Mouse (Mus musculus) forebrain, embryonic 16.5 days (tissue): ENCODE measurements around the gene Khdrbs1. TPM values are rescaled to one million over a fixed set of nuclear protein-coding genes. Genes with fewer than 3 reads are reported as not detected.
A peak's percentile ranks its signal among the peaks of the same experiment; 100 is the strongest.

Source experiments
- ATAC-seq: fragments of 200-750 bp; cut with Nextera tagmentation; 2 replicates; pipeline ENCODE4 v1.8.0; 2017; ENCODE audit warnings: mild to moderate bottlenecking, moderate library complexity
- H3K27ac ChIP-seq: fragments of 300-500 bp; sonication (generic); 2 replicates; pipeline ENCODE4 v1.5.1; 2014; ENCODE audit warnings: low read length, control low read depth
- H3K27me3 ChIP-seq: fragments of 300-500 bp; sonication (generic); replicated peaks from 2 replicates; pipeline ENCODE4 v1.6.1; 2014; ENCODE audit warnings: low read length; ENCODE audit not compliant: control insufficient read depth, insufficient read depth
- H3K36me3 ChIP-seq: fragments of 300-500 bp; sonication (generic); 2 replicates; pipeline ENCODE4 v1.6.1; 2014; ENCODE audit not compliant: control insufficient read depth, insufficient read depth
- H3K4me1 ChIP-seq: fragments of 300-500 bp; sonication (generic); replicated peaks from 2 replicates; pipeline ENCODE4 v1.6.1; 2014; ENCODE audit warnings: low read length; ENCODE audit not compliant: control insufficient read depth, insufficient read depth
- H3K4me2 ChIP-seq: fragments of 300-500 bp; sonication (generic); 2 replicates; pipeline ENCODE4 v1.6.1; 2014; ENCODE audit warnings: mild to moderate bottlenecking, low read length, control low read depth
- H3K4me3 ChIP-seq: fragments of 300-500 bp; sonication (generic); replicated peaks from 2 replicates; pipeline ENCODE4 v1.5.1; 2014; ENCODE audit warnings: mild to moderate bottlenecking, low read length, control low read depth
- H3K9ac ChIP-seq: fragments of 300-500 bp; sonication (generic); replicated peaks from 2 replicates; pipeline ENCODE4 v1.6.1; 2014; ENCODE audit warnings: low read depth, low read length, control low read depth
- H3K9me3 ChIP-seq: fragments of 300-500 bp; sonication (generic); 2 replicates; pipeline ENCODE4 v1.6.1; 2016; ENCODE audit warnings: low read length; ENCODE audit not compliant: control insufficient read depth
- WGBS: fragments of 180-500 bp; shearing (Covaris S2); extraction: QIAGEN DNeasy Blood & Tissue Kit; methylation state at CpG from one replicate; pipeline ENCODE4 v1.1.7; 2014; 5-methylcytosine and 5-hydroxymethylcytosine counted together
- microRNA-seq: library from miRNA; unstranded; fragments of <30 nt; microRNA quantifications from one replicate; pipeline ENCODE4, GENCODE M21; 2017
- polyA plus RNA-seq: library from polyadenylated mRNA; unstranded; fragments of >200 nt; fragmentation: Nextera tagmentation; extraction: Ambion mirVana; gene quantifications from 2 replicates; pipeline ENCODE4 v1.2.1, GENCODE M21; 2015

The Khdrbs1 gene
- polyA plus RNA-seq, 1 experiment from 2014 or later = 160 TPM

DNA sequence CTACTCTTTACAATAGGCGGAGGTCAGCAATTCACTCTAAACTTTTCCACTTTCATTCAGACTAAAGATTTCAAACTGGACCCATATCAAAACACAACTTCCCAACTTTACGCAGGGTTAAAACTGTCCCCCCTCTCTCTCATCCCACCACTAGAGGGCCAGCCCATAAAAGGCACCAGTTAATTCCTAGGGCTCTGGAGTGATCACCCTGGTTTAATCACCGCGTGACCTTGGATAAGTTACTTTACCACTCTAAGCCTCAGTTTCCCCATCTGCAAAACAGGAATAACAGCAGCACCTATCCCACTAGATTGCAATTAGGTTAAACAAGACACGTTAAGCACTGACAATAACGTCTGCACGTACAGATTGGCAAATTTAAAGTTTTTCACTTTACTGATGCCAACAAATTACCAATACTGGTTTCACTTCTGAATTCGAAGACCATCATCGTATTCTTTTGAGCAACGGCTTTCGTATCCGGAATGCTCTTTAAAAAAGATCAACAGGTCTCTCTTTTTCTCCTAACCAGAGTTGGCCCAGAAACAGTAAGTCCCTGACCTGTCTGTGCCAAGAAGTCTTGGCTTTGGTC lies 70.5 kb downstream of the Khdrbs1 start:
- 0 out of 2 replicates have a peak, but pooled peaks have one; percentile 29 for ATAC-seq
- peak overlapping the region; percentile 75; the same call in 1 of the 2 replicates for H3K27ac ChIP-seq
- H3K36me3 ChIP-seq = peaks cover 8% of the 10 kb centered on the region; the same call in 1 of the 2 replicates
- 7% methylated on average over 12 of the region's 12 CpGs for WGBS
- no peaks in the 10 kb centered on the region for H3K9me3 ChIP-seq
- peak overlapping the region; percentile 96 for H3K4me3 ChIP-seq
- H3K9ac ChIP-seq = peak overlapping the region; percentile 85
- peaks cover 17% of the 10 kb centered on the region for H3K4me1 ChIP-seq
- H3K4me2 ChIP-seq = peak overlapping the region; percentile 99
- H3K27me3 ChIP-seq = no peaks in the 10 kb centered on the region

DNA sequence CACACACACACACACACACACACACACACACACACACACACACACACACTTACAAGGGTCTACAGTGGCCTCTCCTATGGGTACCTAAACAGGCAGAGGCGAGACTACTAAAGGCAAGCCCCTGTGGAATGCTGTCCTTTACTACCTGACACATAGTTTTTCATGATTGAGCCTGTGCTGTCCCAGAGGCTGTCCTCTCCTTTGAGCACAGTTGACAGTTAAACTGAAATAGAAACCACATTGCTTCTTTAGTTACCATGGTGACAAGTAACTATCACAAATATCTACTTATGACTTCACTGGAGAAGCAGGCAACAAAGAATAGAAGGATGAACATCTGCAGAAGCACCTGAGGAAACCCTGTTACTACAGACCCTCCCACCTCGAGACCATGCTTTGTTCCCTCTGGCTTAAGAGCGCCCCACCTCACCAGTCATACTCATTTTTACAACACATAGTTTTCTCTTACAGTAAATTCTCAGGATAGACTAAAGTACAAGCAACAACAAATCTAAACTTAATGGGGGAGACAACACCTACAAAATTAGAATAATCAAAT lies 79.8 kb downstream of the Khdrbs1 start:
- Histone ChIP-seq H3K36me3 (peaks cover 14% of the 10 kb centered on the region), H3K27me3 (no peaks in the 10 kb centered on the region), H3K9ac (no peak overlapping the region), H3K9me3 (no peaks in the 10 kb centered on the region), H3K4me3 (no peak overlapping the region), H3K4me1 (no peaks in the 10 kb centered on the region), H3K27ac (no peak overlapping the region), H3K4me2 (no peak overlapping the region)
- WGBS = 89% methylated on average over 3 of the region's 3 CpGs
- ATAC-seq = no peak

DNA sequence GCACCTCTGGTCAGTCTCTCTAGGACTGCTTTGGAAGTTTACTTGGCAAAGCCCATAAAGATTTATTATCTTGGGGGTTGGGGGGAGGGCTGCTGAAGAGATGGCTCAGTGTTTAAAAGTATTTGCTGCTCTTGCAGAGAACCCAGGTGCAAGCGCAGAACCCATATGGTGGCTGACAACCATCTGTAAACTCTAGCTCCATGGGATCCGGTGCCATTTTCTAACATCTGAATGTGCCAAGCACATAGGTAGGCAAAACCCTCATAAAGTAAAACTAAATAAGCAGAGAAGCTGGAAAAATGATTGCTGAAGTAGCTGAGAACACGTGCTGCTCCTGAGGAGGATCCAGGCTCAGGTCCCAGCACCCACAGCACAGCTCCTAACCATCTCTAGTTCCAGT lies 80.5 kb downstream of the Khdrbs1 start:
- Histone ChIP-seq H3K4me2 (no peak overlapping the region), H3K9me3 (no peaks in the 10 kb centered on the region), H3K4me3 (no peak overlapping the region), H3K36me3 (peaks cover 17% of the 10 kb centered on the region), H3K27me3 (no peaks in the 10 kb centered on the region), H3K9ac (no peak overlapping the region), H3K4me1 (no peaks in the 10 kb centered on the region), H3K27ac (no peak overlapping the region)
- 88% methylated on average over 3 of the region's 3 CpGs for WGBS
- no peak for ATAC-seq

DNA sequence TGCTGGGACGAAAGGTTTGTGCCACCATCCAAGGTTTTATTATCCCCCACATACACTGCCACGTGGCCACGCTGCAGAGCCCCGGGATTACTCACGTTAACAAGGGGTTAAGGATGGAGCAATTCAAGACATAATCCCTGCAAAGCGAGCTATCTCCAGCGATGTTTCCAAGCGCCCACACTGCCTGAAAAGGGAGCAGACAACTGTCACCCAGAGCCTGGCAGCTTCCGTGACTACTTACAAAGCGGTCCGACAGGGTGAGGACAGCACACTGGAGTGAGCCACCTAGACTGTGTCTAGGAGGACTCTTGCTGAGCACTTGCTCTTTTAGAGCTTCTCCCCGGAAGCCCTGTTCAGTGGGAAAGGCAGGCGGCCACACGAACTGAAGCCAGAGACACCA lies 87.3 kb downstream of the Khdrbs1 start:
- H3K4me2 ChIP-seq = no peak overlapping the region
- 89% methylated on average over 14 of the region's 14 CpGs for WGBS
- H3K27ac ChIP-seq = no peak overlapping the region
- H3K36me3 ChIP-seq = peaks cover 54% of the 10 kb centered on the region
- H3K9ac ChIP-seq = no peak overlapping the region
- H3K9me3 ChIP-seq = no peaks in the 10 kb centered on the region
- no peaks in the 10 kb centered on the region for H3K27me3 ChIP-seq
- H3K4me3 ChIP-seq = no peak overlapping the region
- no peak for ATAC-seq
- no peaks in the 10 kb centered on the region for H3K4me1 ChIP-seq

Small RNAs within 50 kb of the gene (microRNA-seq; reads per million reads assigned to microRNA genes)
- gene Gm28017 (not detected), gene Mir7016 (0.62 reads per million)

Other genes with a start within 250 kb of the Khdrbs1 start
- 1,850 and 1,955 TPM in 2 replicates for gene Marcksl1, start 228.7 kb downstream of the Khdrbs1 start, polyA plus RNA-seq
- 113 and 116 TPM in 2 replicates for gene Hdac1, start 199.6 kb downstream of the Khdrbs1 start, polyA plus RNA-seq
- gene Lck, start 168.7 kb downstream of the Khdrbs1 start, polyA plus RNA-seq = 7.6 and 11.1 TPM in 2 replicates
- 0.24 and 0.27 TPM in 2 replicates for gene Fam167b, start 163.8 kb downstream of the Khdrbs1 start, polyA plus RNA-seq
- 216 and 220 TPM in 2 replicates for gene Eif3i, start 141.7 kb downstream of the Khdrbs1 start, polyA plus RNA-seq
- 139 and 164 TPM in 2 replicates for gene Tmem234, start 141.6 kb downstream of the Khdrbs1 start, polyA plus RNA-seq
- gene Dcdc2b, start 128.0 kb downstream of the Khdrbs1 start, polyA plus RNA-seq = 2.6 and 4.0 TPM in 2 replicates
- gene Iqcc, start 123.2 kb downstream of the Khdrbs1 start, polyA plus RNA-seq = 30.7 and 37.0 TPM in 2 replicates
- 109 and 133 TPM in 2 replicates for gene Ccdc28b, start 118.4 kb downstream of the Khdrbs1 start, polyA plus RNA-seq
- 68.1 and 72.8 TPM in 2 replicates for gene Txlna, start 101.2 kb downstream of the Khdrbs1 start, polyA plus RNA-seq
- gene Kpna6, start 69.5 kb downstream of the Khdrbs1 start, polyA plus RNA-seq = 16.4 and 17.9 TPM in 2 replicates
- 16.1 and 25.0 TPM in 2 replicates for gene Tmem39b, start 45.5 kb downstream of the Khdrbs1 start, polyA plus RNA-seq
- 278 and 316 TPM in 2 replicates for gene Ptp4a2, start 68.9 kb upstream of the Khdrbs1 start, polyA plus RNA-seq
- gene Spocd1, start 186.9 kb upstream of the Khdrbs1 start, polyA plus RNA-seq = not detected in 2 replicates
- gene Adgrb2, start 242.6 kb upstream of the Khdrbs1 start, polyA plus RNA-seq = 9.6 and 12.2 TPM in 2 replicates